Mouse (Mus musculus): ENCODE results near the gene 2510009E07Rik. TPM values are rescaled to one million over a fixed set of nuclear protein-coding genes. Genes with fewer than 3 reads are reported as not detected.
"Not testable (repeated sequence)": the region's sequence is repeated elsewhere in the genome, so short reads cannot be mapped to it uniquely, and the experiment has no call there.

The 2510009E07Rik gene
- total and polyA plus RNA-seq, 3 experiments: 10.9 to 25.2 (median 23.8) TPM

GRCm38 (mm10) chr16:21695242-21695578, 745 bp upstream of the 2510009E07Rik start:
- WGBS: 8% methylated on average over 12 of the region's 12 CpGs
- no peaks in the 10 kb centered on the region; the same call in 1 of the 2 replicates for H3K79me2 ChIP-seq (replicated peaks; ENCODE audit: control insufficient read depth, insufficient read depth, low read length)
- intact Hi-C loops (cut with DNase I): no loop called here
- H3K27me3 ChIP-seq (ENCODE audit: control insufficient read depth, insufficient read depth, low read length): no peaks in the 10 kb centered on the region
- H3K27ac ChIP-seq: peak overlapping the region; percentile 45
- H3K36me3 ChIP-seq (ENCODE audit: control insufficient read depth, insufficient read depth, low read length): no peaks in the 10 kb centered on the region; the same call in 1 of the 2 replicates
- peaks cover 15% of the 10 kb centered on the region for H3K4me1 ChIP-seq (ENCODE audit: control insufficient read depth, insufficient read depth, low read length)
- H3K9ac ChIP-seq (ENCODE audit: low read depth, low read length): peak overlapping the region; percentile 85
- peak overlapping the region; percentile 31 for H3K4me3 ChIP-seq
- peak in 1 of 2 experiments; percentile 37 for DNase-seq
- TF ChIP-seq POLR2A (IDR thresholded peaks at IDR 0.05; ENCODE audit: insufficient read depth, low read depth, low read length) (no peak), CTCF (IDR thresholded peaks at IDR 0.05) (no peak), EP300 (IDR thresholded peaks at IDR 0.05; ENCODE audit: insufficient read depth, low read depth, low read length) (no peak)

DNA sequence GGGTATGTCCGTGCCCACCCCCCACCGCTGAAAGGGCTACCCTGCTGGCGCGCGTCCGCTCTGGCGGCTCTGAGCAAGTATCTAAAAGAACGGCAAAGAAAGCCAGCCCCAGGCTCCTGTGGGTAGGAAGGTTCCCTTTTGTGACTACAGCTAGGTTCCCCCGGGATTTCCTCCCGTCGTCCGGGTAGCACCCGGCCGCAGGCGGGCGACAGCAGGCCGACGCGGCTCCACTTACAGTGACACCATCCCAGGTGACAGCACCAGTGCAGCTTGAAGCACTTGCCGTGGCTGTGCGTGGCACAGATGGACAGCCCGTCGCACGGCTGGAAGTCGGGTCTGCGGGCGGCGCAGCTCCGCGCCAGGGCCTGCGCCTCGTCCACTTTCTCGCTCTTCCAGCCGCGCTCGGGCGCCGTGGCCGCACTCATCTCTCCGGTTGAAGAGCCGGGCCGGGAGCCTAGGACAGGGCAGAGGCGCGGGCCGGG, 443 bp downstream of the 2510009E07Rik start:
- H3K4me3 ChIP-seq: peak overlapping the region; percentile 96
- H3K36me3 ChIP-seq (ENCODE audit: control insufficient read depth, insufficient read depth, low read length): no peaks in the 10 kb centered on the region; the same call in 1 of the 2 replicates
- DNase-seq: no peak
- H3K79me2 ChIP-seq (replicated peaks; ENCODE audit: control insufficient read depth, insufficient read depth, low read length): no peaks in the 10 kb centered on the region; the same call in 1 of the 2 replicates
- no peak for TF ChIP-seq EP300 (IDR thresholded peaks at IDR 0.05; ENCODE audit: insufficient read depth, low read depth, low read length)
- TF ChIP-seq POLR2A (IDR thresholded peaks at IDR 0.05; ENCODE audit: insufficient read depth, low read depth, low read length): no peak; the same call in 1 of the 2 replicates
- TF ChIP-seq CTCF (IDR thresholded peaks at IDR 0.05): no peak
- under 1% methylated on average over 45 of the region's 45 CpGs for WGBS
- intact Hi-C loops (cut with DNase I): loop anchor here (5.0 kb wide), 1 partner anchor 52 kb away; no protein-coding TSS in a partner anchor
- H3K9ac ChIP-seq (ENCODE audit: low read depth, low read length): peak overlapping the region; percentile 85
- peaks cover 15% of the 10 kb centered on the region for H3K4me1 ChIP-seq (ENCODE audit: control insufficient read depth, insufficient read depth, low read length)
- H3K27ac ChIP-seq: peak overlapping the region; percentile 94
- H3K27me3 ChIP-seq (ENCODE audit: control insufficient read depth, insufficient read depth, low read length): no peaks in the 10 kb centered on the region

DNA sequence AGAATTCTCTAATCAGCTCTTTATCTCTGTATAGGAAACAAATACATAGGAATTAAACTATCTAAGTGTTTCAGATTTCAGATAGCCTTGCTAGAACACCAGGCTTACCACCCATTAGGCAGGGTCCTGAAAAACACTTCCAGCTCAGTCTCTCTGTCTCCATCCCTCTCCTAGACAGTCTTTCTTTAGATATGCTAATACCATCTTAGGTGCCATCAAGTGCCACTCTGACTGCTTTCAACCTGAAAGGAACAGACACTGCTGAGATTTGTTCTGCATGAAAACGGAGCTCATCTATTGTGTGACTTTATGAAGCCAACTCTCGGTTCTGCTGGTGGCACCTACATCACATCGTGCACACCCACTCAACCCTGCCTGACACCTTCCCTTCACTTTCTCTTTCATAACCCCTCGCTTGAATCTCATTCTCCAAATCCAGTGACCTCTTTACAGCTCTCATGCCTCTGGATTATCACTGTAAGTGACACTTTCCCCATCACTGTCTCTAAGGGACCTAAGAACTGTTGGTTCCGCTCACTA, 4.2 kb downstream of the 2510009E07Rik start:
- H3K27me3 ChIP-seq (ENCODE audit: control insufficient read depth, insufficient read depth, low read length): no peaks in the 10 kb centered on the region
- 60% methylated on average over 5 of the region's 5 CpGs for WGBS
- H3K27ac ChIP-seq: no peak overlapping the region
- TF ChIP-seq EP300 (IDR thresholded peaks at IDR 0.05; ENCODE audit: insufficient read depth, low read depth, low read length) (no peak), POLR2A (IDR thresholded peaks at IDR 0.05; ENCODE audit: insufficient read depth, low read depth, low read length) (no peak), CTCF (IDR thresholded peaks at IDR 0.05) (no peak)
- no peak overlapping the region for H3K9ac ChIP-seq (ENCODE audit: low read depth, low read length)
- H3K79me2 ChIP-seq (replicated peaks; ENCODE audit: control insufficient read depth, insufficient read depth, low read length): no peaks in the 10 kb centered on the region; the same call in none of the 2 replicates
- no peak for DNase-seq
- H3K4me1 ChIP-seq (ENCODE audit: control insufficient read depth, insufficient read depth, low read length): peaks cover 14% of the 10 kb centered on the region
- intact Hi-C loops (cut with DNase I): loop anchor here (5.0 kb wide), 1 partner anchor 48 kb away; no protein-coding TSS in a partner anchor
- no peak overlapping the region for H3K4me3 ChIP-seq
- peaks cover 2% of the 10 kb centered on the region for H3K36me3 ChIP-seq (ENCODE audit: control insufficient read depth, insufficient read depth, low read length)

GRCm38 (mm10) chr16:21689141-21689540, 5.3 kb downstream of the 2510009E07Rik start:
- H3K4me1 ChIP-seq (ENCODE audit: control insufficient read depth, insufficient read depth, low read length): peaks cover 12% of the 10 kb centered on the region
- H3K4me3 ChIP-seq: no peak overlapping the region
- no peak for DNase-seq
- no peak for TF ChIP-seq CTCF (IDR thresholded peaks at IDR 0.05)
- TF ChIP-seq EP300 (IDR thresholded peaks at IDR 0.05; ENCODE audit: insufficient read depth, low read depth, low read length): no peak
- no peak for TF ChIP-seq POLR2A (IDR thresholded peaks at IDR 0.05; ENCODE audit: insufficient read depth, low read depth, low read length)
- H3K36me3 ChIP-seq (ENCODE audit: control insufficient read depth, insufficient read depth, low read length): peaks cover 2% of the 10 kb centered on the region
- intact Hi-C loops (cut with DNase I): no loop called here
- no peak overlapping the region for H3K9ac ChIP-seq (ENCODE audit: low read depth, low read length)
- no peaks in the 10 kb centered on the region; the same call in none of the 2 replicates for H3K79me2 ChIP-seq (replicated peaks; ENCODE audit: control insufficient read depth, insufficient read depth, low read length)
- H3K27me3 ChIP-seq (ENCODE audit: control insufficient read depth, insufficient read depth, low read length): no peaks in the 10 kb centered on the region
- WGBS: 85% methylated on average over 5 of the region's 5 CpGs
- no peak overlapping the region for H3K27ac ChIP-seq

GRCm38 (mm10) chr16:21687406-21687805, 7.1 kb downstream of the 2510009E07Rik start:
- Histone ChIP-seq H3K79me2 (replicated peaks; ENCODE audit: control insufficient read depth, insufficient read depth, low read length) (no peaks in the 10 kb centered on the region; the same call in none of the 2 replicates), H3K9ac (ENCODE audit: low read depth, low read length) (no peak overlapping the region), H3K36me3 (ENCODE audit: control insufficient read depth, insufficient read depth, low read length) (peaks cover 2% of the 10 kb centered on the region), H3K4me3 (no peak overlapping the region), H3K27me3 (ENCODE audit: control insufficient read depth, insufficient read depth, low read length) (no peaks in the 10 kb centered on the region), H3K4me1 (ENCODE audit: control insufficient read depth, insufficient read depth, low read length) (peaks cover 6% of the 10 kb centered on the region), H3K27ac (no peak overlapping the region)
- TF ChIP-seq CTCF (IDR thresholded peaks at IDR 0.05) (no peak), POLR2A (IDR thresholded peaks at IDR 0.05; ENCODE audit: insufficient read depth, low read depth, low read length) (no peak), EP300 (IDR thresholded peaks at IDR 0.05; ENCODE audit: insufficient read depth, low read depth, low read length) (no peak)
- intact Hi-C loops (cut with DNase I): no loop called here
- DNase-seq: no peak
- 53% methylated on average over 5 of the region's 5 CpGs for WGBS

DNA sequence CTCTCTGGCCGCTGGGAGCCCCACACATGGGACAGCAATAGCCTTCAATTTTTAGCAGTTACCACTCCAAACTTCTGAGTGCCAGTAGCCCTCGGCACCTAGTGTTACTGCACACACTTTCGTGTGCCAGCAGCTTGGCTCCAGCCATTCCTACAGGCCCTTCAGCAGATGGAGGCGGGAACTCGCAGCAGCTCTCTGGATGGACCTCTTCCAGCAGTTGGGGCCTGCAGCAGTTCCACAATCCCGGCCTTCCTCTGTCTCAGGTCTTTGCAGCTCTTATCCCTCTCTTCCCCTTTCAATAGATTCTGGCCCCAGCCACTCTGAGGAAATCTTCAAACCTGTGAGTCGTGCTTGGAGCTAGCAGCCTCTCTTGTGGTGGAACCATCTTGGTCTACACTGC, 17.7 kb downstream of the 2510009E07Rik start:
- no peak for DNase-seq
- H3K27ac ChIP-seq: no peak overlapping the region
- H3K36me3 ChIP-seq (ENCODE audit: control insufficient read depth, insufficient read depth, low read length): no peaks in the 10 kb centered on the region
- H3K27me3 ChIP-seq (ENCODE audit: control insufficient read depth, insufficient read depth, low read length): no peaks in the 10 kb centered on the region
- intact Hi-C loops (cut with DNase I): no loop called here
- H3K9ac ChIP-seq (ENCODE audit: low read depth, low read length): no peak overlapping the region
- no peaks in the 10 kb centered on the region for H3K4me1 ChIP-seq (ENCODE audit: control insufficient read depth, insufficient read depth, low read length)
- peaks cover 2% of the 10 kb centered on the region for H3K79me2 ChIP-seq (replicated peaks; ENCODE audit: control insufficient read depth, insufficient read depth, low read length)
- 76% methylated on average over 7 of the region's 7 CpGs for WGBS
- H3K4me3 ChIP-seq: no peak overlapping the region
- TF ChIP-seq POLR2A (IDR thresholded peaks at IDR 0.05; ENCODE audit: insufficient read depth, low read depth, low read length) (no peak), EP300 (IDR thresholded peaks at IDR 0.05; ENCODE audit: insufficient read depth, low read depth, low read length) (no peak), CTCF (IDR thresholded peaks at IDR 0.05) (no peak)

DNA sequence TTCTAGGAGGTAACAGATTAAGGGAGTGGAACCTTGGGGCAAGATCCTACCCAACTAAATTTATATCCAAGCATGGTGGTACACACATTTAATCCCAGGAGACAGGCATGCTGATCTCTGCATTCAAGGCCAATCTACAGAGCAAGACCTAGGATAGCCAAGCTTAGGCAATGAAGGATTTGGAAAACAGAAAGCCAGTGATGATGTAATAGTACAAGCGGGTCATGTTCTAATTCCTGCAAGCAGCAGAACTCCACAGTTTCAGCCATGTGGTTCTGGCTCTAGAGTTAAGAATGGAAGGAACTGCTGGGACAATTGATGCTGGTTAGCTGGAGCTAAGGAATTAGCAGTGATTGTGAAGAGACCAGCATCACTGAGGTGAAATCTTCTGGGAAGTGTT, 20.8 kb downstream of the 2510009E07Rik start:
- H3K9ac ChIP-seq (ENCODE audit: low read depth, low read length); H3K79me2 ChIP-seq (replicated peaks; ENCODE audit: control insufficient read depth, insufficient read depth, low read length); H3K27ac ChIP-seq; intact Hi-C loops (cut with DNase I); H3K4me3 ChIP-seq; H3K36me3 ChIP-seq (ENCODE audit: control insufficient read depth, insufficient read depth, low read length); H3K4me1 ChIP-seq (ENCODE audit: control insufficient read depth, insufficient read depth, low read length); H3K27me3 ChIP-seq (ENCODE audit: control insufficient read depth, insufficient read depth, low read length); DNase-seq: not testable (repeated sequence)
- WGBS: 85% methylated on average over 1 of the region's 1 CpGs

GRCm38 (mm10) chr16:21673046-21673445, 21.4 kb downstream of the 2510009E07Rik start:
- H3K4me1 ChIP-seq (ENCODE audit: control insufficient read depth, insufficient read depth, low read length); H3K9ac ChIP-seq (ENCODE audit: low read depth, low read length); H3K27ac ChIP-seq; H3K27me3 ChIP-seq (ENCODE audit: control insufficient read depth, insufficient read depth, low read length); DNase-seq; H3K79me2 ChIP-seq (replicated peaks; ENCODE audit: control insufficient read depth, insufficient read depth, low read length); H3K4me3 ChIP-seq; H3K36me3 ChIP-seq (ENCODE audit: control insufficient read depth, insufficient read depth, low read length); intact Hi-C loops (cut with DNase I): not testable (repeated sequence)

All from heart, adult 2 months (tissue).